Mouse (Mus musculus) stomach, postnatal 0 days (tissue): ENCODE measurements around the gene Padi2.

Source experiments
- CTCF ChIP-seq: IDR thresholded peaks from 2 replicates; pipeline ENCODE4 v1.5.1; 2016; ENCODE audit warnings: antibody characterized with exemption, low read depth, mild to moderate bottlenecking, moderate library complexity
- EP300 ChIP-seq: optimal IDR thresholded peaks from 2 replicates; pipeline ENCODE3; 2016; ENCODE audit warnings: antibody characterized with exemption

- TF ChIP-seq EP300 (no peak), CTCF (no peak)
Observed at GRCm38 (mm10) chr4:140876161-140876560, 30.0 kb upstream of the Padi2 start.
